Mouse (Mus musculus): ENCODE results near the gene Dapp1.

DNA sequence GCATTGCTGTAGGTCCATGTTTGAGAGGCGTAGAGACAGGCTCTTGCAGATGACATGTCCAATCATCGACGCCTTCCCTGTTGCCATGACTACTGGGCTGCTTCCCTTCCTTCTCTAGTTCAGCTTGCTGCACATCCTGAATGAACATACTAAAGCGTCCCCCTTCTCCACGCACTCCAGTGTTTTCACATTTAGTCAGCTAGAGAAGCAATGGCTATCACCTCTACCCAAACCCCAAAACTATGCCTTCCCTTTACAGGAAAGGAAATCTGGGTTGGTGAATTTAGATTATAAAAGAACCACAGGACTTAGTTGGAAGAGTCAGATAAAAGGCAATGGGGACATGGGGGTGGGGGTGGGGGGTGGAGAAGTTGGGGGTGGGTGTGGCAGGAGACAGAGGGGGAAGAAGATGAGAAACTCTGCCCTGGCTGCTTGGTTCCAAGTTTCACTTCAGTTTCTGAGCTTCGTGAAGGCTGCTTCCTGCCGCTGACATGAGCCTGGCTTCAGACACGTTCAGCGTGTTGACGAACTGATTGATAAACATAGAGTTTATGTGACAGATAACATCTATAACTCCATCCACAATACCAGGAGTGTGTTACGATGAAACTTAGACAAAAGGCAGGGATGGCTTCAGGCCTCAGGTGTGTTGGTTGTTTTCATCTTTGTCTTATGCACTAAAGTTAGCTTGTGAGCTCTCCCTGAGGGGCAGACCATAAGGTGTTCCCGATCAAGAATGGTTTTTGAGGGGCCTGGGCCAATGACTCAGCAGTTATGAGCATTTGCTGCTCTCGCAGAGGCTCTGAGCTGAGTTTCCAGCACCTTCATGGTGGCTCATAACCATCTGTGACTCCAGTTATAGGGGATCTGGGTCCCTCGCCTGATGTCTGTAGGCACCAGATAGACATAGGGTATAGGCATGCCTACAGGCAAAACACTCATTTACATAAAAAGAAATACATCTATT lies 28.1 kb downstream of the Dapp1 start:
- TF ChIP-seq POLR2A (IDR thresholded peaks at IDR 0.05; ENCODE audit: low read depth, low read length) = peak; percentile 84
- TF ChIP-seq CTCF (conservative IDR thresholded peaks at IDR 0.05 in 1 of 2, IDR thresholded peaks at IDR 0.05 in 1 of 2; ENCODE audit: low read depth in 2 of 2, low read length in 2 of 2) = no peak
- no peak for TF ChIP-seq KAT2A (IDR thresholded peaks at IDR 0.05; ENCODE audit: insufficient replicate concordance, low read length)
- no peak for TF ChIP-seq EP300 (IDR thresholded peaks at IDR 0.05; ENCODE audit: low read length)
- no peak for TF ChIP-seq USF1 (IDR thresholded peaks at IDR 0.05; ENCODE audit: low read depth, low read length)
- no peak for TF ChIP-seq CHD2 (IDR thresholded peaks at IDR 0.05; ENCODE audit: low read length)

Measured in CH12.LX (cell line).